Mouse (Mus musculus) left cerebral cortex, adult 18-20 months (tissue): ENCODE data around the gene Frmd6. TPM values are rescaled to one million over a fixed set of nuclear protein-coding genes. Genes with fewer than 3 reads are reported as not detected.
A peak's percentile ranks its signal among the peaks of the same experiment; 100 is the strongest.

Experiments
- DNase-seq, 2 experiments: peaks; one replicate each; pipeline ENCODE4 v3.0.0; 2021 to 2022; ENCODE audit warnings: low spot score in 2 of 2, mixed read lengths in 1 of 2
- total RNA-seq, 2 experiments: library from RNA; stranded (reverse); gene quantifications; 2 replicates each; pipeline ENCODE4 v1.2.3; 2021

The Frmd6 gene
- total RNA-seq, 2 experiments from 2014 or later, result 54.6 to 58.1 TPM

DNA sequence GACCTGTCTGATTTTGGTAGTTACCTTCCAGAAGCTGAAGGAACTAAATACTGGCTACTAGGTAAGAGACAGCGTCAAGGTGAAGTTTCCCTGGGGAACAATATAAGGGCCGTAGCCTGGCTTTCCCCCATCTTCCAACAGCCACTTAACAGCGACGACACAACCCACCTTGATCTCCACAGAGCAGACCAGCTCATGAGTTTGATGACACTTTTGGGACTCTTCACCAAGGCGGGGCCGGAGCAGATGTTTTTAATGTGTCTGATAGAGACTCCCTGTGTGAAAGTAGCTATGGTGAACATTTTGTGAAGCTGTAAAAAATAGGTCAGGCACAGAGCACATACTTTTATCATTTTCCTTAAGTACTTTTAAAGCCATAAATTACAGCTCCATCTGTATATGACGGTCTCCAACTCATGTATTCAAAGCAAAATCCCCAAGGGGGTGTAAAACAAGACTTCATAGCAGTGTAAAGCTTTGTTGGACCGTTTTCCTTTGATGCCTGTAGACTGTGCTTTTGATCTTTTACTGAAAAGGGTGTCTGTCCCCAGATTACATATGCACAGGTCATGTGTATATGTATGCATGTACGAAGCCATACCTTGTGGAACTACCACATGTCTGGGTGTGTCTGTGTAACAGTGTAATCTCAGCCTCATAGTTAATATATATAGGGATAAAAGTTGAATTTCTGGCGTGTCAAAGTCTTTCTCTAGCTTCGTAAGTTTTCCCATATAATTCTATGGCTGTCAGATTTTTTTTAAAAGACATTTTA is 24.4 kb downstream of the Frmd6 start:
- no peak for DNase-seq

DNA sequence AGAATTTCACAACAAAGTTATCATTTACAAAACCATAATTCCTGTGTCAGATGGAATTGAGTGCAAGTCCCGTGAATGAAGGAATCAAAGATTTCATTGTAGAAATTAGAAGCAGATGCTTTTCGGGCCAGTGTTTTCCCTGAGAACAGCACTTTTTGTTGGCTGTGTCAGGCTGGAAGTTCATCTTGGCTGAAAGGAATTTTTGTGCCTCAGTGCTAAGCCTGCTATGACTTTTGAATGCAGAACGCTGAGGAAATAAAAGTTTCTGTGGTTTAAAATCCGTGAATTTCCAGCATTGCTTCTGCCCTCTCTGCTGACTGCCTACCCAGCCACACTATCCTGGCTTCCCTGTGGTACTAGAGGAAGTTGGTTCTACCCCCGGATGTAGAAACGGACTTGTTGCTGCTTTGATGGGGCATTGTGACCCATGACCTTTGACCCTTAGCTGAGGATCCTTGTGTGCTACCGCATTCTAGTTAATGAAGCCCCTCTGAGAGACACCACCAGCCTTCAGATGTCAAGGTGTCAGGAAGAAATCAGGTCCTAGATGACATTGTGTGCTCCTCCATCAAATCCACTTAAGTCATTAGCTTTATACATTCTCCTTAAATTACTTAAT is 26.1 kb downstream of the Frmd6 start:
- no peak for DNase-seq

DNA sequence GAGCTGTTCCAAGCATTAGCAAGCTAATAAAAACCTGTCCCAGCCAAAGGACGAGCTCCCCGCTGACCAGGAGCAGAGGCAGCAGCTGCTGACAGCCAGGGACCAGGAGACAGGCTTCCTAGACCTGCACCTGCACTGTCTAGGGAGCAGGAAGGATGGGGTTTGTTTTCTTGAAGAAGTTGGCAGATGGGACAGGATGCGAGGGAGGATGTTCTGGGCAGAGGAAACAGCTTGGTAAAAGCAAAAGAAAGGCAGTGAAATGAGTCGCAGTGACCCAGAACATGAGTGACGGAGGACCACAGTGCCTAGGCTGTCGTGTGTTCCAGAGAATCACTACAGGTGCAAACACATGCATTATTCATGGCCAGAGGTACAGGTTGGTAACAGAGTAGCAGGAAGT is 27.7 kb downstream of the Frmd6 start:
- DNase-seq, result peak; percentile 42 to 63

DNA sequence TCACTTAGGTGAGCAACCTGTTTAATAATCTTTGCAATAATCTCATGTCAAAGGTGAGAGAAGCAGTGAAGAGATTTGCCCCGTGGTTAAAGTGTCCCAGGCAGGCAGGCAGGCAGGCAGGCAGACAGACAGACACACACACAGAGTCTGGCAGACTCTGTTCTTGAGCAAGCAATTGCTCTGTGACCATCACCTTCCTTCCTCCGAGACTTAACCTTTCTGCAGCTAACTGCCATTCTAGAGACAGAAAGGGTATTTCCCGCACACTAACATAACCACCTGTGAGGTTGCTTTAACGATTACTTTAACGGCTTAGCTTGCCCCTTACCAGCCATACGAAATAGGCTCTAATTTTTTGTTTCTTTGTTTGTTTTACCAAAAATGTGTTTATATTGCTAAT is 30.4 kb downstream of the Frmd6 start:
- DNase-seq, result no peak

DNA sequence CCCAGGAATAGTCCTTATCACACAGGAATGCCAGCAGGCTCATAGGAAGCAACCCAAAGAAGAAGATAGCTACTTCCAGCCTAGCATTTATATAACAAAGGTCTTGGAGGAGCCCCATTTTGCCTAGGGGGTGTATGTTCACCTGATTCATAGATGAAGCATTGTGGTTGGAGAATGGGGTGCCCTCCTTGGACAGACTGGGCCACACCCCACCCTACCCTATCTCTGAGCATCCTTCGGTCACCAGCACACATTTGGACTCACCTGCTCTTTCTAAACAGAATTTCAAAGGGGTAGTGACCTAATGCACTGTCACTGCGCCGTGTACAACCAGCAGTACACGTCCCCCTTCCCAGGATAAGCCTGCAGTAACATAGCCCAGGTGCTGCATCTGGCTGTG is 31.5 kb downstream of the Frmd6 start:
- DNase-seq, result no peak

DNA sequence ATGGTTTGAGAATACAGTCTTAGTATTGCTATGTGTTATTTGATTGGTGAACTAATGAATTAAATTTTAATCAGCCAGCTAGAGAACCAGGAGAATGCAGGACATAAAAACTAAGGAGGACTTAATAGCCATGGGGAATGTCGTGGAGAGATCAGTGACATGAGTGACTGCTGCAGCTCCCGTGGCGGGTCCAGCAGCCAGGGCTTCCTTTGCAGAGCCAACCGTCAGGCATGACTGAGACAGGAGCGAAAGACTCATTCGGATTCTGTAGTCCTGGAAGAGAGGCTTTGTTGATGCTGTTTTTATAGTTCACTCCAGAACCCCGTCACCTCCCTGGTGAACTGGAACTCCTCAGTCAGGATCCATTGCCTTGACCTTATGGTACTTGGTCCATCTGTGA is 38.0 kb downstream of the Frmd6 start:
- DNase-seq, result no peak

DNA sequence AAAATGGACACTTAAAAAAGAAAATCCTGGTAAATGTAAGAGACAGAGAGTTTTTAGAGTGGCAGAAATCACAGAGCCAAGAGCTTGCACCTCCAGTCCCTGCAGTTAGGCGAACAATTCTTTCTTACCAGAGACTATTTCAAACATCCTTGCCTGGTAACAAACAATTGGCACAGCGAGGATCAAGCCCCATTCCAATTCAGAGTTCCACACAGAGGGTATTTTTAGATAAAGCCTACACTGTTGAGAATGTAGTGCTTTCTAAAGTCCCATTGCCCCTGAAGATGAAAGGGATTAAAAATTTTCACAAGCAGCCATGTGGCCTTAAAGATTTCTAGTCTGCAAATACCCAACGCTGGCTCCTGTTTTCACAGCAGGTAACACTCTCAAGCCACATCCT is 42.5 kb downstream of the Frmd6 start:
- no peak for DNase-seq

DNA sequence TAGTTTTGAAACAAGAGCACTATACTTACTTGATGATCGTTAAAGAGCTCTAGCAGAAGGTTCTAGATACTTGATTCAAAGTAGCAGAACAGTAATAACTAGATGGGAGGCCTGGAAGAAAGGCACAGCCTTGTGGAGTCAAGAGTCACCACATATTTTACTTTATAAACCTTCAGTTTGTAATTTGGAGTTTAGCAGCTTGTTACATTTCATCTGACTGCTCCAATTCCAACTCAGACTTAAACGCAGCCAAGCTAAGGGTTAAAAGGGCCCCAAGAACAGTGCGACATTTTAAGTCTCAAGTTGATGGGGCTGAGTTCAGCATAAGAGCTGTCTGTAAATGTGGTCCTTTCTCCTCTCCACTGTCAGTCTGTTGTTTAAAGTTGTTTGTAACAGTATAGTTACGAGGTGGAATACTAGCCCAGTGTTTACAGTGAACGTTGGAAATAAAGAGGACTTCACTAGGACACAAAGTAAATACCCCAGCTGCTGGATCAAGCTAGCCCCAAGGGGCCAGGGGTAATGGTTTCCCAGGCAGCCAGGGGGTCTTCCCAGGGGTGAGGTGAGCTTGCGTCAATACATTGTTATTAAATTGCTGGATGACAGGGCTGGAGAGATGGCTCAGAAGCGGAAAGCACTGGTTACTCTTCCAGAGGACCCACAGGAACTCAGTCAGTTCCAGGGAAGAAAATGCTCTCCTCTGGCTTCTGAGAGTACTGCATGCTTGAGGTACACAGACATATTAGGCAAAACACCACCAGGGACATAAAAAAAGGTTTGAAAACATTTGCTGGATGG is 43.1 kb downstream of the Frmd6 start:
- no peak for DNase-seq

DNA sequence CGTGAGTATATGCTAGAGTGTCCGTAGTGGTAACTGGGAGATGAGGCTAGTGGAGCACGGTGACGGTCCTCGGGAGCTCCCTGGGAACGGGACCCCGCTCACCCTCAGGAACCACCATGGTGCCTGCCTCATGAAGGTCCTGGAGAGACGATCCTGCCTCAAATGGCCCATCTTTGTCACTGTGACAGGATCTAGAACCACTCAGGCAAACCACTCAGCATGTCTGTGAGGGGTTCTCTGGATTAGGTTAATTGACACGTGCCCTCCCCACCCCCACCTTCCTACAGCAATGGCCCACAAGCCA is 43.6 kb downstream of the Frmd6 start:
- DNase-seq, result no peak

DNA sequence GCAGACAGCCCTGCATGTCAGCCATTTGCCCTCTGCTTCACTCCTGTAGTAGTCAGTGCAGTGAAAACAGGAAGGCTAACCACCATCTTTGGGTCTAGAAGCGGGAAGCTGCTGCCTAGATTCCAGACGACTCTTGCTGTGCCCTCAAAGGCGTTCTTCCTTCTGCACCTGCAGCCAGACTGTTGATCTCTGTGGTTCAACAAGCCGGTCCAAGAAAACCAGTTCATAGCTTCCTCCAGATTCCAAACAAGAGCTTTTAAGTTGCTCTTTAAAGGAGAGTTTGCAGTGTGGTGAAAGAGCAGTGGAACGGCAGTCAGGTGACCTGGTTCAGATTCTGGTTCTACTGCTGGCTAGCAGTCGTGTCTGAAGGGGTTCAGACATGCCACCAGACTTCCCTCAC is 48.2 kb downstream of the Frmd6 start:
- no peak for DNase-seq

DNA sequence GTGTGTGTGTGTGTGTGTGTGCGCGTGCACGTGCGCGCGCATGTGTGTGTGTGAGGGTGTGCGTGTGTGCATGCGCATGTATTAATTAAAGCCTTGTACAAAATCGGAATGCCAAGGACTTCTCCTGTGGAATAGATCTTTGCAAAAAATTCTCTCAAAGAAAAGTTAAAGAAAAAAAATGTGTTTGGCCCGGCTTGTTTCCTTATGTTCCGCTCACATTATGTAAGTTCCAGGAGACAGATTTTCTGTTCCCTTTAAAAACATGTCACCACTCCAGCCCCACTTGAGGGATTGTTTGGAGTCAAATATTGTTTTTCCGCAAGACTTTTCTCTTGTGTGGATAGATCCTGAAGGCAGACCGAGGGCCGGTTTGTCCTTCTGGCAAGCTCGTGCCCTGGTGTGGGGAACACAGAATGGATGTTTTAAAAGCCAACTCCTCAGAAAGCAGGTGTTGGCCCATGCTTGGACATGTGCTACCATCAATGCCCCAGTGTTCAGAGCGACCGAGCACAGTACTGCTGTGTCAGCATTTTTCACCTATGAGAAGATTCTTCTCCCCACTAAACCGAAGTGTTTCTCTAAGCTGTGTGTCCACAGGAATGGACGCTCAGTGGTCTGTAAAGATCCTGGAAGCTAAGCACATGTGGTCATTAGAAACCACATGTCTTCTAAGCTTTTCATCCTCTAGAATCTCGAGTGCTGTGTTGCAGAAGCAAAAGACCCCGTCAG is 51.1 kb downstream of the Frmd6 start:
- no peak for DNase-seq

DNA sequence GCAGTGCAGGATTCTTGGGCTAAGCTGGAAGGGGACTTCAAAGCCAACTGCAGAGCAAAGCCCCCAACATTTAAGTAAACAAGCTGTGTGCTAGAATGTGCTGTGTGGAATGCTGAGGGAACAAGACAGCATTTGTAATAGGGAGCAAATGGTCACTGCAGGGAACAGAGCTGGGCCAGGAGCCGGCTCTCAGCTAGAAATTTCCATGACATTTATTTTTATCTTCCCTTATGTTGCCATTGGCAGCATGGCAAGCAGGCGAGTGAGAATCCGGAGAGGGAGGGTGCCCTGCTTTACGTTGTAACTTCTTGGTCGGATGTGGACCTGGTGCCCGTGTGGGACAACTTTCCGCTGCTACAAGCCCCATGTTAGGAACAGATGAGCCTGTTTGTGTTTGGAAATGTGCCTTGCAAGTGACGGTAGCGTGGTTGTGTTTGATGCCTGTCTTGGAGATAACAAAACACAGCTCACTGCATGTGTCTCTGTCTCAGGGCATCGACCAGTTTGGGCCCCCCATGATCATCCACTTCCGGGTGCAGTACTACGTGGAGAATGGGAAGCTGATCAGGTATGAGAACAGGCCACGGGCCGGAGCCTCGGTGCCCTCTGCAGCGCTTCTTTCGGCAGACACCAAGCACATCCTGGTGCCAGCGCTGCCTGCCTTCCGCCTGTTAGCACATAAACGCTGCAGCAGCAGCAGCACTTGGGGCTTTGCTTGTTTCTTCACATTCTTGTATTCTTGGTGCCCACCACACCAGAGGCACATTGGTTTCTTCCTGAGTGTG is 52.8 kb downstream of the Frmd6 start:
- DNase-seq, result peak; percentile 30 to 39

DNA sequence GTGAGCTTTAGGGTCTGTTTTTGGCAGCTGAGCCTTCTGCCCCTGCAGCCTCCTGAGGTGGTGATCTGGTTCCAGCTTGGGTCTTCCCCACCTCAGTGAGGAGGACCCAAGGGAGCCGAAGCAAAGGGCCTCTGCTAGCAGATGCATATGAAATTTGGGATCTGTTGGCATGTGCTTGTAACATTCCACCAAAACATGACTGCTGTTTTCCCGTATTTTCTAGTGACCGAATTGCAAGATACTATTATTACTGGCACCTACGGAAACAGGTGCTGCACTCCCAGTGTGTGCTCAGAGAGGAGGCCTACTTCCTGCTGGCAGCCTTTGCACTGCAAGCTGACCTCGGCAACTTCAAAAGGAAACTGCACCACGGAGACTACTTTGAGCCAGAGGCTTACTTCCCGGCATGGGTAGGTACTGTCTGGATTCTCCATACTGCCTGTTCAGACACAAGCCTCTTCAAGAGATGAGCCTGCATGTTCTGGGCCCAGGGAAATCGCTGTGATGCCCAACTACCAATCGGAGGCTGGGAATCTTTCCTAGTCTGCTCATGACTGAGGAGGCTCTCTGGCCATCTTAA is 55.2 kb downstream of the Frmd6 start:
- no peak for DNase-seq

DNA sequence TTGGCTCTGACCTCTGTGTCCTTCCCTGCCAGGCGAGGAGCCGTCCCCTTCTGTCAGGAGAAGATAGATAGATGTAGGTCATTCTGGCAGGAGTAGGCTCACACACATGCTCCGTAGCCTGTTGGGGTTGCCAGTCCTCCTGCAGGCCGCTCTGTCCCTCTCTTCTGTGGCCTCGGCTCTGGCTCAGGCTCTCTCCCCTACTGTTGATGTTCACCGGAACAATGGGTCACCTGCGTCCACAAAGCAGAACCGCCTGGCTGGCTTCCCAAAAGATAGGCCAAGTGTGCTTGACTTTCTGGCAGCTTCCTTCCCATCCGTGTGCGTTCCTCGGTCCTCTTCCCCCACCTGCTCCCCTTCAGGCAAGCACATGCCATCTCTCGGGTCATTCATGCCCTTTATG is 56.0 kb downstream of the Frmd6 start:
- DNase-seq, result no peak

DNA sequence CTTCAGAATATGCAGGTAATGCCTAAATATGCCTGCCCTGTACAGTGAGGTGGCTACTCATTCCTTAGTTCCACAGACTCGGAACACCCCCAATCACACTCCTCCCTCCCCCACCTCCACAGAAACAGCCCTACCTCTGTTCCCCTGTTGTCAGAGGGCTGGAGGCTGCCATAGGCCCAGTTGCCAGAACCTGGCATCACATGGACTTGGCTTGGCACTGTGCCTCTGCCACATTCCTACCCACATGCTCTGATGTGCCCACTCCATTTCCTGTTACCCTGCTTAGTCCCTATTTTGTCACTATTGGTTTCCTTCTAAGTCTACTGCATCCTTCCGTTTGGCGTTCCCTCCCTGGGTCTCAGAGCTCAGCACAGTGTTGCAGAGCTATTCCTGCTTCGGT is 56.5 kb downstream of the Frmd6 start:
- peak; percentile 67 to 75 for DNase-seq

DNA sequence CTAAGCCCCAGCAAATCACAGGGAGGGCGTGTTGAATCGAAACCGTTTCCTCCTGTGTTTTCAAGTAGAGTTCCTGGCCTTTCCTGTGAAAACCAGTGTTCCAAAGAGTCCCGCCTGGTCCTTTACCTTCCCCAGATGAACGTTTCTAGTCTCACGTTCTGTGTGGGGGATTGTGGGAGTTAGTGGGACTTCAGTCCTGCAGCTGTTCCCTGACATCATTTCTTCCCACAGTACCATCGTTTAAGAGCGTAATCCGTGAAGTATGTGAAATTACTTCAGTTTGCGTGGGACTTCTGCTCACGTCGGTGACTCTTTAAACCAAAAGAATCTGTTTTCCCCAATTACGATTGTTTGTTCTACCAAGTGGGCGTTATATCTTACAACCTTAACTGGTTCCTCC is 57.8 kb downstream of the Frmd6 start:
- DNase-seq, result no peak

DNA sequence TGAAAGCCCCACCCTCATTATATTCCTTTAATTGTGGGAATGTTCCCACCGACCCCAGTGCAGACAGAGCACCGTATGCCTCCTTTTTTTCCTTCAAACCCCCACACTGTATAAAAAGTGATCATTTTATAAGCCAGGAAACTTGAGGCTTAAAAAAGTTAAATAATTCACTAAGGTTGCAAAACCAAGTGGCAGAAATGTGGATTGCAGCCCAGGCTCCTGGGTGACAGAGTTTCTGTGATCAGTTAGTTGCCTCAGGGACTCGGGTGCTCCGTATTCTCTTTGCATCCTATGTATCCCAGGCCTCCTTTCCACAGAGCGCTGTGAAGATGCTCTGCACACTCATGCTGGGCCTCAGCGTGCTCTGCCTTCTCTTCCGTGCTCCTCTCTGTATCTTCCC is 58.8 kb downstream of the Frmd6 start:
- no peak for DNase-seq

DNA sequence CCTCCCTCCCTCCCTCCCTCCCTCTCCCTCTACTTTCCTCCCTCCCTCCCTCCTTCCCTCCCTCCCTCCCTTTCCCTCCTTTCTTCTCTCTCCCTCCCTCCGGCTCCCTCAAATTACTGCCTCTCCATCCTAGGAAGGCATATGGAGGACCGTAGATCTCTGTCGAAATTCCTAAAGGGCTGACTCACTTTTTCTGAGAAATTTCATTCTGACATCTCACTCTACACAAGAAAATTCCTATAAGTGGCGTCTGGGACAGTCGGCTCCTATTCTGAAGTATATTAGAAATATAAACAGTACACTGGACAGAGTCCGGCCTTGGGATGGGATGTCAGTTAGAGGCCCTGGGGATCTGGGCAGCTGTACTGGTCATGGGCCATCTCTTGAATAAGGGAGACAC is 59.7 kb downstream of the Frmd6 start:
- no peak for DNase-seq

DNA sequence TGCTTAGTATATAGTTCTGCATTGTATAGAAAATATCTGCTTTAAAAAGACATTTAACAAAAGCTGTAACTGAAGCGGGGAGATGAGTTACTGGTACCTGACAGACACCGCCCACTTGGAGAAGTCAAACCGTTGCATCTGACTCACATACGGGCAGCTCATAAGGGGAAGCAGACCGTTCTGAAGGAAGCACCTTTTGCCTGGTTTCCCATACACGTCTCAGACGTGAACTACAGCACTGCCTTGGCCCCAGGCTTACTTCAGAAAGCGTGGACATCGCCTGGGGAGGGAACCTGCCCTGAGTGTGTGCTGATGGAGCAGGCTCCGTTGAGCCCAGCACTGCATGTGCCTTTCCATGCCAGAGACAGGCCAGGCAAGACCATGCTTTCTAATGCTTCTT is 60.3 kb downstream of the Frmd6 start:
- no peak for DNase-seq

DNA sequence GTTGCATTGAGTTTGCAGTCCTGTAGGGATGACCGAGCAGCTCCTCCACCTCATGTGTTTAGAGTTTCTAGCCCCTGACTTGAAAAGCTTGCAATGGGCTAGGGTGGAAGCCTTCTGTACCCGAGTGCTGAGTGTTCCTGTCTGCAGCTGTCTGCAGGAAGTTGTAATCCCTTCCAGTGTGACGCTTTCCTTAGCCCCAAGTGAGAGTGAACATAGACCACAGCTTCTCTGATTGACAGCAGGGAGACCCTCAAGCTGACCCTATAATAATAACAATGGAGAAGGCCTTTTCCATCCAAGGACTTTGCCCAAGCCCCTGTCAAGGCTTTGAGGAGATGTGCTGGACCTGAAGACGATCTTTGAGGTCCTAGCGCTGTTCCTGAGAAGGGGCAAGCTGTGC is 65.1 kb downstream of the Frmd6 start:
- DNase-seq, result no peak
